12 mouse cellular contexts compared by ENCODE assay signal in the genomic region with DNA sequence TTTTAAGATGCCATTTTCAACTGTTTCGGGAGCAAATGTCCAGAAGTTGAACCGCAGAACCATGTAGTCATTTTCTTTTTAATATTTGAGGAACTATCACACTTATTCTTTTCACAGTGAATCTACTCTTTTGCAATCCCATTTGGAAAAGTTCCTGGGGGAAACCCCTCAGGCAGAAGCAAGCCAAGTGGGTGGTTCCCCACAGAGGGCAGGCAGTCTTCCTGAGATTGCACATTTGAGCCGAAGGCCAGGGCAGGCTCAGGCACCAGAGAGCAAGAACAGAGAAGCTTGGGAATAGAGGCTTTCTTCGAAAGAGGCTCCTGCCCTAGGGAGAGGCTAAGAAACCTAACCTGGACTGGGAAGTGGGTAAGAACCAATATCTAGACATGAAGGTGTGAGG. TPM values are rescaled to one million over a fixed set of nuclear protein-coding genes. Genes with fewer than 3 reads are reported as not detected.
DNase-seq lines count a peak whose midpoint lies in the region; ATAC-seq and TF ChIP-seq lines count a peak whose summit lies in the region.
"Had no signal": no experiment of that assay in that cellular context is flagged by ENCODE, and none has a peak within 500 bp of the region (broad histone marks: within the 10 kb centered on the region; RNA-seq: fewer than 3 reads in every experiment).

No protein-coding gene starts in this region.

- H3K4me2 ChIP-seq in lung, postnatal 0 days (replicated peaks; ENCODE audit: low read depth, low read length): no peak overlapping the region

- TF ChIP-seq EP300 in lung, postnatal 0 days (IDR thresholded peaks at IDR 0.05): no peak; the same call in 1 of the 2 replicates

- WGBS in heart, embryonic 10.5 days: 84% methylated on average over 4 of the region's 4 CpGs
- 46% methylated on average over 4 of the region's 4 CpGs for WGBS in lung, postnatal 0 days

- no peaks in the 10 kb centered on the region for H3K27me3 ChIP-seq in heart, embryonic 10.5 days (ENCODE audit: insufficient read depth, poor library complexity, severe bottlenecking)
- H3K27me3 ChIP-seq in lung, postnatal 0 days (replicated peaks; ENCODE audit: insufficient read depth, low read length): no peaks in the 10 kb centered on the region

- H3K36me3 ChIP-seq in heart, embryonic 10.5 days: peaks cover 14% of the 10 kb centered on the region; the same call in 1 of the 2 replicates
- no peaks in the 10 kb centered on the region for H3K36me3 ChIP-seq in lung, postnatal 0 days (ENCODE audit: insufficient read depth, low read length)
- H3K36me3 ChIP-seq: forebrain, embryonic 10.5 days; hindbrain, embryonic 10.5 days had no signal

- DNase-seq in heart, adult 8-10 months (ENCODE audit: low spot score): peak; percentile 24
- no peak for DNase-seq in heart, postnatal 4 days
- no peak for DNase-seq in heart, embryonic 10.5 days (ENCODE audit: low spot score)
- peak; percentile 72 for DNase-seq in lung, postnatal 0 days (ENCODE audit: low spot score)
- DNase-seq in layer of hippocampus, postnatal 10 days (ENCODE audit: low spot score in 2 of 2): no peak
- DNase-seq in cerebellum, postnatal 10 days: no peak
- DNase-seq: kidney, adult 9 months; midbrain, embryonic 14.5 days had no signal

- no peaks in the 10 kb centered on the region for H3K9me3 ChIP-seq in heart, embryonic 10.5 days
- H3K9me3 ChIP-seq in lung, postnatal 0 days (ENCODE audit: low read length): no peaks in the 10 kb centered on the region
- H3K9me3 ChIP-seq: forebrain, embryonic 10.5 days; G1E; hindbrain, embryonic 10.5 days had no signal

- peak; percentile 60 for ATAC-seq in lung, postnatal 0 days
- ATAC-seq in monocyte, adult 5-6 weeks (replicated peaks; ENCODE audit: insufficient number of reproducible peaks, low FRiP score, low TSS enrichment, poor library complexity, severe bottlenecking): peak; percentile 50; the same call in 1 of the 2 replicates

- no peak overlapping the region for H3K9ac ChIP-seq in lung, postnatal 0 days (replicated peaks; ENCODE audit: low read depth)

- peaks cover 3% of the 10 kb centered on the region; the same call in 1 of the 2 replicates for H3K4me1 ChIP-seq in heart, embryonic 10.5 days
- H3K4me1 ChIP-seq in lung, postnatal 0 days (ENCODE audit: insufficient read depth, low read depth, low read length): no peaks in the 10 kb centered on the region; the same call in 1 of the 2 replicates

- 0 out of 2 replicates have a peak overlapping the region, but pooled peaks have one; percentile 10 for H3K27ac ChIP-seq in heart, embryonic 10.5 days
- no peak overlapping the region for H3K27ac ChIP-seq in lung, postnatal 0 days (ENCODE audit: low read length)
- H3K27ac ChIP-seq: forebrain, embryonic 10.5 days; hindbrain, embryonic 10.5 days had no signal

- TF ChIP-seq CTCF in lung, postnatal 0 days (IDR thresholded peaks at IDR 0.05): no peak

- H3K4me3 ChIP-seq in heart, embryonic 10.5 days: no peak overlapping the region
- H3K4me3 ChIP-seq in lung, postnatal 0 days (ENCODE audit: low read depth, low read length): no peak overlapping the region
- H3K4me3 ChIP-seq: forebrain, embryonic 10.5 days; hindbrain, embryonic 10.5 days had no signal

RNA-seq across cellular contexts. Expression of gene Susd1, which starts 19.2 kb away (rescaled TPM):
- total RNA-seq in heart, adult 8-10 months (2022): 1 to 10 TPM in 1 of 4 experiments, under 1 TPM in 3; 0.31 to 2.2 (median 0.83) TPM
- 1 to 10 TPM in 1 of 2 experiments, under 1 TPM in 1; 0.71 to 2.4 TPM for total RNA-seq in heart, postnatal 4 days (2021)
- 8.1 and 9.7 TPM in 2 replicates for polyA plus RNA-seq in heart, embryonic 10.5 days (2016; fragmentation: Nextera tagmentation; extraction: Ambion mirVana)
- polyA plus RNA-seq in lung, postnatal 0 days (2015; fragmentation: Nextera tagmentation; extraction: Ambion mirVana): 1.6 and 2.0 TPM in 2 replicates
- 19.5 to 24.7 TPM (median 23.7 TPM) in 3 replicates for total RNA-seq in monocyte, adult 5-6 weeks (2017)
- total RNA-seq in layer of hippocampus, postnatal 10 days (2021): 1 to 10 TPM; 8.2 to 9.0 TPM

Comparison
In these comparisons a context has a peak if more than half of its experiments do, and no peak if none do; other contexts are left out.
1. DNase-seq: peak in heart, adult 8-10 months (single experiment) and lung, postnatal 0 days (single experiment); none in heart, postnatal 4 days (single experiment), heart, embryonic 10.5 days (single experiment), layer of hippocampus, postnatal 10 days (0 of 2) and cerebellum, postnatal 10 days (0 of 2).